Mouse (Mus musculus) erythroblast, embryonic 14.5 days (primary cell): ENCODE data around the gene Fezf2.

Source experiments
- GATA1 ChIP-seq: IDR thresholded peaks from 2 replicates; pipeline ENCODE4 v1.6.1; 2012; ENCODE audit warnings: low read length, inconsistent platforms, mixed read lengths
- TAL1 ChIP-seq: IDR thresholded peaks from 3 replicates; pipeline ENCODE4 v1.6.1; 2012; ENCODE audit warnings: low read length, inconsistent platforms, mixed read lengths

DNA sequence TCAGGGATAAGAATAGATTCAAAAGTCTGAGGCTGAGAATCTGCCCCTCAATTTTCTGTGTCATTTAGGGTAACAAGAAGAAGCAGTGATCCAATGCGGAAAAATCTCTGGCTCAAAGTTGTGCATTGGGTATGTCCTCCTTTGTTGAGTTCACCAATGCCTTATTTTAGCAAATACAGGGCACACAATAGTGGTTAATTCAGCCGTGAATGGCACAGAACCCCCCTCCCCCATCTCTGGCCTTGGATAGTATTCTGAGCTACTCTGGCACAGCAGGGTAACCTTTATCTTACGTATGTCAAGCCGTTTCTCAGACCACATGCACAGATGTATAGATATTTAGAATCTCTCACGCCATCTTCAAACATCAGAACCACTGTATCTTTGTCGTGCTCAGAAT, 48.3 kb downstream of the Fezf2 start:
- TF ChIP-seq GATA1 (no peak), TAL1 (no peak)
